Mouse (Mus musculus) limb, embryonic 10.5 days (tissue): Measurements from ENCODE around the gene Acap3. TPM values are rescaled to one million over a fixed set of nuclear protein-coding genes. Genes with fewer than 3 reads are reported as not detected.

Source experiments
- DNase-seq: peaks from one replicate; pipeline ENCODE4 v3.0.0-alpha.2; 2017; ENCODE audit warnings: low spot score
- H3K27ac ChIP-seq: fragments of 300-500 bp; sonication (generic); 2 replicates; pipeline ENCODE4 v1.5.1; 2016; ENCODE audit warnings: mild to moderate bottlenecking
- H3K27me3 ChIP-seq: fragments of 300-500 bp; sonication (generic); 2 replicates; pipeline ENCODE4 v1.6.1; 2016; ENCODE audit warnings: low read depth, mild to moderate bottlenecking; ENCODE audit not compliant: poor library complexity, severe bottlenecking
- H3K36me3 ChIP-seq: fragments of 300-500 bp; sonication (generic); 2 replicates; pipeline ENCODE4 v1.6.1; 2016; ENCODE audit warnings: mild to moderate bottlenecking, moderate library complexity
- H3K4me1 ChIP-seq: fragments of 300-500 bp; sonication (generic); 2 replicates; pipeline ENCODE4 v1.6.1; 2016
- H3K4me3 ChIP-seq: fragments of 300-500 bp; sonication (generic); 2 replicates; pipeline ENCODE4 v1.5.1; 2016; ENCODE audit warnings: mild to moderate bottlenecking, moderate library complexity
- H3K9me3 ChIP-seq: fragments of 300-500 bp; sonication (generic); replicated peaks from 2 replicates; pipeline ENCODE4 v1.6.1; 2016; ENCODE audit warnings: mild to moderate bottlenecking
- WGBS: fragments of 180-500 bp; shearing (Covaris S2); methylation state at CpG from one replicate; pipeline ENCODE4 v1.1.7; 2016; 5-methylcytosine and 5-hydroxymethylcytosine counted together
- polyA plus RNA-seq: library from polyadenylated mRNA; unstranded; fragments of >200 nt; fragmentation: Nextera tagmentation; extraction: Ambion mirVana; gene quantifications from 2 replicates; pipeline ENCODE4 v1.2.1, GENCODE M21; 2016

Gene Acap3
- polyA plus RNA-seq, 1 experiment from 2014 or later, result 25.3 TPM

GRCm38 (mm10) chr4:155856881-155857280 is 34.7 kb upstream of the Acap3 start:
- Histone ChIP-seq H3K4me3 (no peak overlapping the region), H3K9me3 (no peaks in the 10 kb centered on the region), H3K27ac (no peak overlapping the region), H3K27me3 (no peaks in the 10 kb centered on the region), H3K36me3 (peaks cover 79% of the 10 kb centered on the region), H3K4me1 (no peaks in the 10 kb centered on the region)
- 87% methylated on average over 3 of the region's 3 CpGs for WGBS
- no peak for DNase-seq

GRCm38 (mm10) chr4:155859318-155859717 is 32.3 kb upstream of the Acap3 start:
- DNase-seq, result peak; percentile 96
- H3K27ac ChIP-seq, result no peak overlapping the region
- 20% methylated on average over 13 of the region's 13 CpGs for WGBS
- peaks cover 67% of the 10 kb centered on the region for H3K36me3 ChIP-seq
- H3K9me3 ChIP-seq, result no peaks in the 10 kb centered on the region
- H3K4me3 ChIP-seq, result 0 out of 2 replicates have a peak overlapping the region, but pooled peaks have one; percentile 12
- H3K4me1 ChIP-seq, result no peaks in the 10 kb centered on the region
- H3K27me3 ChIP-seq, result no peaks in the 10 kb centered on the region

- H3K9me3 ChIP-seq, result no peaks in the 10 kb centered on the region
- no peak for DNase-seq
- H3K4me1 ChIP-seq, result no peaks in the 10 kb centered on the region
- H3K4me3 ChIP-seq, result no peak overlapping the region
- 93% methylated on average over 7 of the region's 7 CpGs for WGBS
- peaks cover 60% of the 10 kb centered on the region for H3K36me3 ChIP-seq
- H3K27ac ChIP-seq, result no peak overlapping the region
- H3K27me3 ChIP-seq, result no peaks in the 10 kb centered on the region
Measured at GRCm38 (mm10) chr4:155861787-155862186, 29.8 kb upstream of the Acap3 start.

GRCm38 (mm10) chr4:155863001-155863400 is 28.6 kb upstream of the Acap3 start, which contains the start of gene Tas1r3:
Tas1r3 (minus strand) TSS chr4:155863362.
- 78% methylated on average over 5 of the region's 5 CpGs for WGBS
- Histone ChIP-seq H3K27me3 (no peaks in the 10 kb centered on the region), H3K9me3 (no peaks in the 10 kb centered on the region), H3K27ac (no peak within 1 kb of the TSS), H3K4me1 (no peaks in the 10 kb centered on the region), H3K36me3 (peaks cover 51% of the 10 kb centered on the region), H3K4me3 (no peak within 1 kb of the TSS)
- DNase-seq, result no peak

- DNase-seq, result no peak
- Histone ChIP-seq H3K36me3 (peaks cover 49% of the 10 kb centered on the region), H3K4me3 (peak overlapping the region; percentile 79), H3K27ac (peak overlapping the region; percentile 88), H3K4me1 (peaks cover 22% of the 10 kb centered on the region), H3K9me3 (no peaks in the 10 kb centered on the region), H3K27me3 (no peaks in the 10 kb centered on the region)
- WGBS, result 10% methylated on average over 22 of the region's 22 CpGs
Measured at GRCm38 (mm10) chr4:155868614-155869298, 22.9 kb upstream of the Acap3 start.

- DNase-seq, result peak; percentile 97
- peak within 1 kb of the TSS; percentile 79 for H3K4me3 ChIP-seq
- H3K36me3 ChIP-seq, result peaks cover 56% of the 10 kb centered on the region
- peak within 1 kb of the TSS; percentile 88 for H3K27ac ChIP-seq
- under 1% methylated on average over 63 of the region's 63 CpGs for WGBS
- H3K4me1 ChIP-seq, result peaks cover 22% of the 10 kb centered on the region
- H3K27me3 ChIP-seq, result no peaks in the 10 kb centered on the region
- H3K9me3 ChIP-seq, result no peaks in the 10 kb centered on the region
Measured at GRCm38 (mm10) chr4:155869317-155870033, 22.1 kb upstream of the Acap3 start, which contains the start of the genes Cptp and Ints11. Cptp (minus strand) TSS chr4:155869440. Ints11 (plus strand) TSS chr4:155869546.

- Histone ChIP-seq H3K9me3 (no peaks in the 10 kb centered on the region), H3K27me3 (no peaks in the 10 kb centered on the region), H3K36me3 (peaks cover 60% of the 10 kb centered on the region), H3K4me3 (no peak overlapping the region), H3K27ac (no peak overlapping the region), H3K4me1 (peaks cover 22% of the 10 kb centered on the region)
- WGBS, result 95% methylated on average over 7 of the region's 7 CpGs
- DNase-seq, result no peak
Measured at GRCm38 (mm10) chr4:155871404-155871803, 20.2 kb upstream of the Acap3 start.

GRCm38 (mm10) chr4:155883587-155883986 is 8.0 kb upstream of the Acap3 start:
- H3K4me3 ChIP-seq, result no peak overlapping the region
- H3K4me1 ChIP-seq, result no peaks in the 10 kb centered on the region
- H3K36me3 ChIP-seq, result peaks cover 86% of the 10 kb centered on the region
- no peaks in the 10 kb centered on the region for H3K9me3 ChIP-seq
- DNase-seq, result no peak
- WGBS, result 87% methylated on average over 3 of the region's 3 CpGs
- H3K27ac ChIP-seq, result no peak overlapping the region
- H3K27me3 ChIP-seq, result no peaks in the 10 kb centered on the region

GRCm38 (mm10) chr4:155886330-155886729 is 5.3 kb upstream of the Acap3 start:
- WGBS, result 93% methylated on average over 5 of the region's 5 CpGs
- no peak for DNase-seq
- Histone ChIP-seq H3K27ac (no peak overlapping the region), H3K36me3 (peaks cover 84% of the 10 kb centered on the region), H3K4me1 (peaks cover 13% of the 10 kb centered on the region), H3K27me3 (no peaks in the 10 kb centered on the region), H3K4me3 (no peak overlapping the region), H3K9me3 (no peaks in the 10 kb centered on the region)

GRCm38 (mm10) chr4:155887674-155888073 is 3.9 kb upstream of the Acap3 start:
- H3K27ac ChIP-seq, result no peak overlapping the region
- H3K4me3 ChIP-seq, result no peak overlapping the region
- H3K9me3 ChIP-seq, result no peaks in the 10 kb centered on the region
- peaks cover 19% of the 10 kb centered on the region for H3K4me1 ChIP-seq
- WGBS, result 94% methylated on average over 10 of the region's 10 CpGs
- H3K27me3 ChIP-seq, result no peaks in the 10 kb centered on the region
- DNase-seq, result no peak
- peaks cover 73% of the 10 kb centered on the region for H3K36me3 ChIP-seq

- Histone ChIP-seq H3K9me3 (no peaks in the 10 kb centered on the region), H3K36me3 (peaks cover 69% of the 10 kb centered on the region), H3K4me1 (peaks cover 24% of the 10 kb centered on the region), H3K4me3 (no peak overlapping the region), H3K27ac (no peak overlapping the region), H3K27me3 (no peaks in the 10 kb centered on the region)
- 95% methylated on average over 9 of the region's 9 CpGs for WGBS
- DNase-seq, result no peak
Measured at GRCm38 (mm10) chr4:155888181-155888580, 3.4 kb upstream of the Acap3 start.

- H3K4me1 ChIP-seq, result peaks cover 35% of the 10 kb centered on the region
- no peak for DNase-seq
- 90% methylated on average over 5 of the region's 5 CpGs for WGBS
- no peaks in the 10 kb centered on the region for H3K27me3 ChIP-seq
- no peak overlapping the region for H3K4me3 ChIP-seq
- H3K27ac ChIP-seq, result no peak overlapping the region
- H3K36me3 ChIP-seq, result peaks cover 59% of the 10 kb centered on the region
- no peaks in the 10 kb centered on the region for H3K9me3 ChIP-seq
Measured at GRCm38 (mm10) chr4:155889316-155889715, 2.3 kb upstream of the Acap3 start.

GRCm38 (mm10) chr4:155891011-155891471 is 581 bp upstream of the Acap3 start:
- under 1% methylated on average over 34 of the region's 34 CpGs for WGBS
- H3K27me3 ChIP-seq, result no peaks in the 10 kb centered on the region
- peak overlapping the region; percentile 93 for H3K27ac ChIP-seq
- peaks cover 45% of the 10 kb centered on the region for H3K36me3 ChIP-seq
- DNase-seq, result no peak
- peaks cover 38% of the 10 kb centered on the region for H3K4me1 ChIP-seq
- peak overlapping the region; percentile 92 for H3K4me3 ChIP-seq
- H3K9me3 ChIP-seq, result no peaks in the 10 kb centered on the region
